Mouse (Mus musculus) liver, embryonic 14.5 days (tissue): ENCODE measurements around the gene Rbms3.

Experiments used
- CTCF ChIP-seq: IDR thresholded peaks from 2 replicates; pipeline ENCODE4 v1.5.1; 2016; ENCODE audit warnings: antibody characterized with exemption, low read depth, control low read depth
- EP300 ChIP-seq: IDR thresholded peaks from 2 replicates; pipeline ENCODE4 v1.6.1; 2016; ENCODE audit warnings: antibody characterized with exemption, low read depth

DNA sequence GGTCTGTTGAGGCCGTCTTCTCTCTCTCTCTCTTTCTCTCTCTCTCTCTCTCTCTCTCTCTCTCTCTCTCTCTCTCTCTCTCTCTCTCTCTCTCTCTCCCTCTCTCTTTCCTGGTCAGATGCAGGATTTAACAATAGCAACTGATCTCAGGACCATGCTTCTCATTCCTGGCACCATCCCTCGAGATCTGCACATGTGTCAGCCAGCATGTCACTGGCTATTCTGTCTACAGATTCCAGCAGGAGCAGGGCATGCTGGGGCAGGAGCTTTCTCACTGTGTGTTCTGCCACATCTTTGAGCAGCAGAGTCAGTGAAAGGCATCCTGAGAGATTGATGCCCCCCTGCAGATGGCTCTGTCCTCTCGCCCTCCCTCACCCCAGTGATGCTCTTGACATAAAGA is 774.0 kb downstream of the Rbms3 start:
- TF ChIP-seq CTCF (no peak), EP300 (no peak)
